Mouse (Mus musculus) lung, postnatal 0 days (tissue): Measurements from ENCODE around the gene Prkcd. TPM values are rescaled to one million over a fixed set of nuclear protein-coding genes. Genes with fewer than 3 reads are reported as not detected.
A peak's percentile ranks its signal among the peaks of the same experiment; 100 is the strongest.

ENCODE experiments used
- ATAC-seq: fragments of 200-750 bp; cut with Nextera tagmentation; 2 replicates; pipeline ENCODE4 v1.8.0; 2017; ENCODE audit warnings: moderate library complexity
- DNase-seq: peaks from one replicate; pipeline ENCODE4 v3.0.0-alpha.2; 2016; ENCODE audit warnings: low spot score
- H3K27ac ChIP-seq: fragments of 300-500 bp; sonication (generic); 2 replicates; pipeline ENCODE4 v1.5.1; 2014; ENCODE audit warnings: antibody characterized with exemption, mild to moderate bottlenecking, low read length, mixed read lengths
- H3K27me3 ChIP-seq: fragments of 300-500 bp; sonication (generic); replicated peaks from 2 replicates; pipeline ENCODE4 v1.6.1; 2014; ENCODE audit warnings: low read length, mixed read lengths; ENCODE audit not compliant: insufficient read depth
- H3K36me3 ChIP-seq: fragments of 300-500 bp; sonication (generic); 2 replicates; pipeline ENCODE4 v1.6.1; 2014; ENCODE audit warnings: low read length, mixed read lengths; ENCODE audit not compliant: insufficient read depth
- H3K4me1 ChIP-seq: fragments of 300-500 bp; sonication (generic); 2 replicates; pipeline ENCODE4 v1.6.1; 2014; ENCODE audit warnings: antibody characterized with exemption, low read depth, low read length, mixed read lengths; ENCODE audit not compliant: insufficient read depth
- H3K4me2 ChIP-seq: fragments of 300-500 bp; sonication (generic); replicated peaks from 2 replicates; pipeline ENCODE4 v1.6.1; 2014; ENCODE audit warnings: low read depth, mild to moderate bottlenecking, low read length, moderate library complexity, mixed read lengths
- H3K4me3 ChIP-seq: fragments of 300-500 bp; sonication (generic); 2 replicates; pipeline ENCODE4 v1.5.1; 2014; ENCODE audit warnings: low read depth, low read length
- H3K9ac ChIP-seq: fragments of 300-500 bp; sonication (generic); replicated peaks from 2 replicates; pipeline ENCODE4 v1.6.1; 2014; ENCODE audit warnings: low read depth, mild to moderate bottlenecking
- H3K9me3 ChIP-seq: fragments of 300-500 bp; sonication (generic); 2 replicates; pipeline ENCODE4 v1.6.1; 2016; ENCODE audit warnings: low read length, mixed read lengths
- CTCF ChIP-seq: IDR thresholded peaks from 2 replicates; pipeline ENCODE4 v1.5.1; 2016; ENCODE audit warnings: antibody characterized with exemption, mild to moderate bottlenecking
- EP300 ChIP-seq: IDR thresholded peaks from 2 replicates; pipeline ENCODE4 v1.6.1; 2016; ENCODE audit warnings: antibody characterized with exemption, mild to moderate bottlenecking, control low read depth
- WGBS: fragments of 180-500 bp; shearing (Covaris S2); extraction: QIAGEN DNeasy Blood & Tissue Kit; methylation state at CpG from one replicate; pipeline ENCODE4 v1.1.7; 2014; 5-methylcytosine and 5-hydroxymethylcytosine counted together
- polyA plus RNA-seq: library from polyadenylated mRNA; unstranded; fragments of >200 nt; fragmentation: Nextera tagmentation; extraction: Ambion mirVana; gene quantifications from 2 replicates; pipeline ENCODE4 v1.2.1, GENCODE M21; 2015

The Prkcd gene
- polyA plus RNA-seq, result 59.4 and 68.4 TPM in 2 replicates

- peak within 1 kb of the TSS; percentile 77 for H3K4me3 ChIP-seq
- peak within 1 kb of the TSS; percentile 79 for H3K9ac ChIP-seq
- H3K27me3 ChIP-seq, result no peaks in the 10 kb centered on the region
- peak within 1 kb of the TSS; percentile 85 for H3K4me2 ChIP-seq
- H3K9me3 ChIP-seq, result no peaks in the 10 kb centered on the region
- peak; percentile 84 for ATAC-seq
- H3K4me1 ChIP-seq, result peaks cover 18% of the 10 kb centered on the region; the same call in 1 of the 2 replicates
- peak; percentile 88 for DNase-seq
- peak within 1 kb of the TSS; percentile 88 for H3K27ac ChIP-seq
- WGBS, result under 1% methylated on average over 61 of the region's 71 CpGs
- TF ChIP-seq EP300, result no peak
- TF ChIP-seq CTCF, result no peak
- H3K36me3 ChIP-seq, result no peaks in the 10 kb centered on the region
Measured at GRCm38 (mm10) chr14:30625856-30626726, at the start of gene Prkcd. Gene Prkcd, minus strand, starts transcription at chr14:30626210.

- H3K36me3 ChIP-seq, result peaks cover 31% of the 10 kb centered on the region
Measured at GRCm38 (mm10) chr14:30674947-30675346, 48.9 kb upstream of the Prkcd start.

GRCm38 (mm10) chr14:30671986-30672312 is 45.9 kb upstream of the Prkcd start:
- Histone ChIP-seq H3K4me2 (no peak overlapping the region), H3K4me3 (no peak overlapping the region), H3K27me3 (no peaks in the 10 kb centered on the region), H3K9me3 (no peaks in the 10 kb centered on the region), H3K27ac (no peak overlapping the region), H3K36me3 (peaks cover 38% of the 10 kb centered on the region), H3K4me1 (no peaks in the 10 kb centered on the region), H3K9ac (no peak overlapping the region)
- peak; percentile 83 for ATAC-seq
- TF ChIP-seq EP300 (no peak), CTCF (peak; percentile 93)
- 7% methylated on average over 3 of the region's 3 CpGs for WGBS
- DNase-seq, result peak; percentile 92

More at GRCm38 (mm10) chr14:30674947-30675346, 48.9 kb upstream of the Prkcd start:
- DNase-seq (peak; percentile 84), ATAC-seq (peak; percentile 91)
- TF ChIP-seq EP300 (no peak), CTCF (no peak)
- Histone ChIP-seq H3K27ac (no peak overlapping the region), H3K4me1 (no peaks in the 10 kb centered on the region), H3K9me3 (no peaks in the 10 kb centered on the region), H3K4me3 (no peak overlapping the region), H3K9ac (no peak overlapping the region), H3K4me2 (no peak overlapping the region), H3K27me3 (no peaks in the 10 kb centered on the region)
- 52% methylated on average over 6 of the region's 6 CpGs for WGBS

GRCm38 (mm10) chr14:30671095-30671985 is 45.3 kb upstream of the Prkcd start:
- no peak for DNase-seq
- WGBS, result 75% methylated on average over 14 of the region's 15 CpGs
- Histone ChIP-seq H3K27ac (no peak overlapping the region; the same call in 1 of the 2 replicates), H3K9ac (no peak overlapping the region), H3K4me1 (no peaks in the 10 kb centered on the region), H3K4me3 (no peak overlapping the region), H3K36me3 (peaks cover 36% of the 10 kb centered on the region), H3K27me3 (no peaks in the 10 kb centered on the region), H3K4me2 (no peak overlapping the region), H3K9me3 (no peaks in the 10 kb centered on the region)
- peak; percentile 11; the same call in 1 of the 2 replicates for ATAC-seq
- TF ChIP-seq EP300, result no peak
- TF ChIP-seq CTCF, result no peak

GRCm38 (mm10) chr14:30670161-30670560 is 44.2 kb upstream of the Prkcd start:
- H3K4me1 ChIP-seq, result no peaks in the 10 kb centered on the region
- WGBS, result 94% methylated on average over 6 of the region's 6 CpGs
- no peak for ATAC-seq

GRCm38 (mm10) chr14:30666604-30667003 is 40.6 kb upstream of the Prkcd start:
- no peaks in the 10 kb centered on the region for H3K4me1 ChIP-seq
- H3K4me3 ChIP-seq, result no peak overlapping the region
- peaks cover 33% of the 10 kb centered on the region for H3K36me3 ChIP-seq
- H3K27me3 ChIP-seq, result no peaks in the 10 kb centered on the region
- H3K9ac ChIP-seq, result no peak overlapping the region
- no peak overlapping the region for H3K27ac ChIP-seq
- TF ChIP-seq EP300 (no peak), CTCF (no peak)
- DNase-seq (no peak), ATAC-seq (no peak)
- H3K9me3 ChIP-seq, result no peaks in the 10 kb centered on the region
- H3K4me2 ChIP-seq, result no peak overlapping the region
- 74% methylated on average over 4 of the region's 4 CpGs for WGBS

More at GRCm38 (mm10) chr14:30670161-30670560, 44.2 kb upstream of the Prkcd start:
- Histone ChIP-seq H3K27me3 (no peaks in the 10 kb centered on the region), H3K9ac (no peak overlapping the region), H3K36me3 (peaks cover 33% of the 10 kb centered on the region), H3K4me2 (no peak overlapping the region), H3K27ac (no peak overlapping the region), H3K9me3 (no peaks in the 10 kb centered on the region), H3K4me3 (no peak overlapping the region)
- no peak for DNase-seq
- TF ChIP-seq EP300 (no peak), CTCF (no peak)
